Comparison of ENCODE assay signal across 15 mouse cellular contexts in genomic region chr19:42820109-42820508, GRCm38 (mm10).
"Had no signal": no experiment of that assay in that cellular context is flagged by ENCODE, and none has a peak within 500 bp of the region (broad histone marks: within the 10 kb centered on the region; RNA-seq: fewer than 3 reads in every experiment).

No protein-coding gene starts in this region.

- H3K36me3 ChIP-seq: liver, embryonic 12.5 days; midbrain, embryonic 13.5 days; midbrain, embryonic 15.5 days; neural tube, embryonic 12.5 days had no signal

- H3K4me1 ChIP-seq: liver, embryonic 12.5 days; megakaryocyte, embryonic 14.5 days; midbrain, embryonic 13.5 days; midbrain, embryonic 15.5 days; neural tube, embryonic 12.5 days had no signal

- DNase-seq: lung, adult 18-20 months; lung, embryonic 14.5 days; lung, postnatal 14 days; lung, postnatal 36 days; right cerebral cortex, postnatal 14 days; thymus, adult 18-20 months; thymus, postnatal 14 days; thymus, postnatal 36 days had no signal

- H3K4me3 ChIP-seq: liver, embryonic 12.5 days; megakaryocyte, embryonic 14.5 days; midbrain, embryonic 13.5 days; midbrain, embryonic 15.5 days; neural tube, embryonic 12.5 days had no signal

- ATAC-seq: liver, embryonic 12.5 days; midbrain, embryonic 13.5 days; midbrain, embryonic 15.5 days had no signal

- H3K27ac ChIP-seq: liver, embryonic 12.5 days; liver, embryonic 14.5 days; macrophage; midbrain, embryonic 13.5 days; midbrain, embryonic 15.5 days; neural tube, embryonic 12.5 days had no signal

- H3K27me3 ChIP-seq: liver, embryonic 12.5 days; megakaryocyte, embryonic 14.5 days; midbrain, embryonic 13.5 days; midbrain, embryonic 15.5 days; neural tube, embryonic 12.5 days had no signal
